Mouse (Mus musculus) intestine, postnatal 0 days (tissue): Measurements from ENCODE around the gene Lpp. TPM values are rescaled to one million over a fixed set of nuclear protein-coding genes. Genes with fewer than 3 reads are reported as not detected.

Experiments
- ATAC-seq: fragments of 200-750 bp; cut with Nextera tagmentation; 2 replicates; pipeline ENCODE4 v1.8.0; 2017; ENCODE audit warnings: mild to moderate bottlenecking, moderate TSS enrichment, moderate library complexity
- H3K27ac ChIP-seq: fragments of 300-500 bp; sonication (generic); 2 replicates; pipeline ENCODE4 v1.5.1; 2014; ENCODE audit warnings: mild to moderate bottlenecking, low read depth, low read length, moderate library complexity
- H3K27me3 ChIP-seq: fragments of 300-500 bp; sonication (generic); replicated peaks from 2 replicates; pipeline ENCODE4 v1.6.1; 2014; ENCODE audit warnings: low read length, mixed read lengths; ENCODE audit not compliant: control insufficient read depth, insufficient read depth
- H3K36me3 ChIP-seq: fragments of 300-500 bp; sonication (generic); 2 replicates; pipeline ENCODE4 v1.6.1; 2014; ENCODE audit warnings: mild to moderate bottlenecking, moderate library complexity; ENCODE audit not compliant: control insufficient read depth, insufficient read depth
- H3K4me1 ChIP-seq: fragments of 300-500 bp; sonication (generic); replicated peaks from 2 replicates; pipeline ENCODE4 v1.6.1; 2014; ENCODE audit warnings: antibody characterized with exemption, low read length, mixed read lengths; ENCODE audit not compliant: control insufficient read depth, insufficient read depth
- H3K4me2 ChIP-seq: fragments of 300-500 bp; sonication (generic); replicated peaks from 2 replicates; pipeline ENCODE4 v1.6.1; 2014; ENCODE audit warnings: low read depth, mild to moderate bottlenecking, moderate library complexity
- H3K4me3 ChIP-seq: fragments of 300-500 bp; sonication (generic); 2 replicates; pipeline ENCODE4 v1.5.1; 2014; ENCODE audit warnings: low read depth, low read length
- H3K9ac ChIP-seq: fragments of 300-500 bp; sonication (generic); 2 replicates; pipeline ENCODE4 v1.6.1; 2014; ENCODE audit warnings: mild to moderate bottlenecking, low read depth, low read length
- H3K9me3 ChIP-seq: fragments of 300-500 bp; sonication (generic); 2 replicates; pipeline ENCODE4 v1.6.1; 2016; ENCODE audit warnings: mixed run types; ENCODE audit not compliant: control insufficient read depth
- CTCF ChIP-seq: sonication (generic); IDR thresholded peaks from 2 replicates; pipeline ENCODE4 v1.5.1; 2016; ENCODE audit warnings: low read depth, mild to moderate bottlenecking, control low read depth, antibody characterized with exemption, moderate library complexity
- WGBS: fragments of 180-500 bp; shearing (Covaris S2); extraction: QIAGEN DNeasy Blood & Tissue Kit; methylation state at CpG from one replicate; pipeline ENCODE4 v1.1.7; 2014; 5-methylcytosine and 5-hydroxymethylcytosine counted together
- polyA plus RNA-seq: library from polyadenylated mRNA; unstranded; fragments of >200 nt; fragmentation: Nextera tagmentation; extraction: Ambion mirVana; gene quantifications from 2 replicates; pipeline ENCODE4 v1.2.1, GENCODE M21; 2015

Lpp gene
- polyA plus RNA-seq, 1 experiment from 2014 or later, result 32.8 TPM

DNA sequence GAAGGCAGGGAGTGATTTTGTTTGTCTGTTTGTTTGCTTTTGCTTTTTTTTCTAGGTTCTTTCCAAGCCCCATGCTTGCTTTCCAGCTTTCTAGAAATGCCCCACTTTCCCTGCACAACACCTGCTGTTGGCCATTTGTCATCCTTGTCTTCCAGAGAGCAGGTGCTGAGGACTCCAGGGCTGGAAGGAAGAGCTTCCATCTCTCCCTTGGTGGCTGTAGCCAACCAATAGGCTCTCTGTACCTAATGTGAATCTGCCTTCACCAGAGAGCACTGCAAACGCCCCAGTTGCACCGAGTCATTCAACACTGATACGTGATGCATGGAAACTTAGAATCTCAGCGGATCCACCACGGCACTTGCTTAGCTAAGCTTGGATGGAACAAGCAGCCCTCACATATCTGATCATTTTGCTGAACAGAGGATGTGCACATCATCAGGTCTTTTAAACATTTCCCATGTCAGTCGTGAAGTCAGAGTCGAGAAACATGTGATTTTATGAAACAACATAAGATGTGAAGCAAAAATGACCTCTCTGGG is 242.1 kb downstream of the Lpp start:
- TF ChIP-seq CTCF, result no peak
- H3K36me3 ChIP-seq, result no peaks in the 10 kb centered on the region

GRCm38 (mm10) chr16:24636894-24637293 is 243.6 kb downstream of the Lpp start:
- no peak overlapping the region for H3K4me3 ChIP-seq
- 82% methylated on average over 2 of the region's 2 CpGs for WGBS
- no peak for TF ChIP-seq CTCF
- H3K36me3 ChIP-seq, result no peaks in the 10 kb centered on the region
- H3K9me3 ChIP-seq, result no peaks in the 10 kb centered on the region
- no peak overlapping the region for H3K9ac ChIP-seq
- H3K27me3 ChIP-seq, result no peaks in the 10 kb centered on the region
- H3K27ac ChIP-seq, result no peak overlapping the region
- no peaks in the 10 kb centered on the region for H3K4me1 ChIP-seq
- H3K4me2 ChIP-seq, result no peak overlapping the region
- no peak for ATAC-seq

More for the DNA sequence above, 242.1 kb downstream of the Lpp start:
- Histone ChIP-seq H3K9me3 (no peaks in the 10 kb centered on the region), H3K27me3 (no peaks in the 10 kb centered on the region), H3K4me1 (no peaks in the 10 kb centered on the region), H3K27ac (no peak overlapping the region), H3K4me2 (no peak overlapping the region), H3K9ac (no peak overlapping the region), H3K4me3 (no peak overlapping the region)
- no peak for ATAC-seq
- WGBS, result 91% methylated on average over 7 of the region's 7 CpGs

DNA sequence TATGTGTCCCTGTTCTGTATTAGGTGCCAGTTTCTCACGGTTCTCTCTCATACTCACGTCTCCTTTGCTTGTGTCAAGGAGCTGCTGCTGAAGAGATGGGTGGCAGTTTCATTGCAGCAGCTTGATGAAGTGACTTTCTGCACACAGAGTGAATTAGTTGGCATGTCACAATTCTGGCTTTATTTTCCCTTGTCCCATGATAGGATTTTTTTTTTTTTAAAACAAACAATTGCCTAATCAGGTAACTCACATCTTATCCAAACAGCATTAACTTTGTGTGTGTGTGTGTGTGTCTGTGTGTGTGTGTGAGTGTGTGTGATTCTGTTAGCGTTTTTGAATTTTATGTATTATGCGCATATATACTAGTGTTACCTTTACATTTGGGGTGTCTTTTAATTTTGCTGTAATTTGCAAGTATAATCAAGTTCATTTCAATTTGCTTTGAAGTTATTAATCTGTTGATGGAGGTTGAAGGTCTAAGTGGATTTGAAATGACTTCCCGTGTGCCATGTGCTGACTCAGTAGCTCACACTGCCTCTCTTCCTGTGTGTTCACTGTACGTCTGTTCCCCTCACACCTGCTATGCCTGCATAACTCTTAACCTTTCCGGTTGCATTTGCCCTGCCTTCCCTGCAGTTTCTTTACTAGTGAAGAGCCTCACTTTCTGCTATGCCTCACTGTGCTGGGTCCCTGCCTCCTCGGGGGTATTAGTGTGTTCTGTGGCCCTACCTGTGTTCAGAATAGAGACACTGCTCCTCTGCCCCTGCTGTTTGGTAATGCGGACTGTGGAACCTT is 247.9 kb downstream of the Lpp start:
- H3K27me3 ChIP-seq, result no peaks in the 10 kb centered on the region
- TF ChIP-seq CTCF, result no peak
- H3K9me3 ChIP-seq, result no peaks in the 10 kb centered on the region
- no peak overlapping the region for H3K27ac ChIP-seq
- H3K4me3 ChIP-seq, result no peak overlapping the region
- H3K4me2 ChIP-seq, result no peak overlapping the region
- WGBS, result 77% methylated on average over 9 of the region's 9 CpGs
- H3K9ac ChIP-seq, result no peak overlapping the region
- H3K36me3 ChIP-seq, result no peaks in the 10 kb centered on the region
- H3K4me1 ChIP-seq, result no peaks in the 10 kb centered on the region
- ATAC-seq, result no peak

GRCm38 (mm10) chr16:24643024-24643635 is 249.8 kb downstream of the Lpp start:
- H3K9ac ChIP-seq, result no peak overlapping the region
- WGBS, result 72% methylated on average over 4 of the region's 4 CpGs
- H3K27ac ChIP-seq, result no peak overlapping the region
- no peak for TF ChIP-seq CTCF
- H3K9me3 ChIP-seq, result no peaks in the 10 kb centered on the region
- no peaks in the 10 kb centered on the region for H3K4me1 ChIP-seq
- H3K27me3 ChIP-seq, result no peaks in the 10 kb centered on the region
- ATAC-seq, result no peak
- H3K36me3 ChIP-seq, result no peaks in the 10 kb centered on the region
- H3K4me2 ChIP-seq, result no peak overlapping the region
- no peak overlapping the region for H3K4me3 ChIP-seq

- no peak for TF ChIP-seq CTCF
- Histone ChIP-seq H3K36me3 (no peaks in the 10 kb centered on the region), H3K4me2 (no peak overlapping the region), H3K9ac (no peak overlapping the region), H3K4me1 (no peaks in the 10 kb centered on the region), H3K9me3 (no peaks in the 10 kb centered on the region), H3K4me3 (no peak overlapping the region), H3K27ac (no peak overlapping the region), H3K27me3 (no peaks in the 10 kb centered on the region)
- ATAC-seq, result no peak
- WGBS, result 77% methylated on average over 8 of the region's 8 CpGs
These were observed 250.8 kb downstream of the Lpp start for GRCm38 (mm10) chr16:24644154-24644553.

DNA sequence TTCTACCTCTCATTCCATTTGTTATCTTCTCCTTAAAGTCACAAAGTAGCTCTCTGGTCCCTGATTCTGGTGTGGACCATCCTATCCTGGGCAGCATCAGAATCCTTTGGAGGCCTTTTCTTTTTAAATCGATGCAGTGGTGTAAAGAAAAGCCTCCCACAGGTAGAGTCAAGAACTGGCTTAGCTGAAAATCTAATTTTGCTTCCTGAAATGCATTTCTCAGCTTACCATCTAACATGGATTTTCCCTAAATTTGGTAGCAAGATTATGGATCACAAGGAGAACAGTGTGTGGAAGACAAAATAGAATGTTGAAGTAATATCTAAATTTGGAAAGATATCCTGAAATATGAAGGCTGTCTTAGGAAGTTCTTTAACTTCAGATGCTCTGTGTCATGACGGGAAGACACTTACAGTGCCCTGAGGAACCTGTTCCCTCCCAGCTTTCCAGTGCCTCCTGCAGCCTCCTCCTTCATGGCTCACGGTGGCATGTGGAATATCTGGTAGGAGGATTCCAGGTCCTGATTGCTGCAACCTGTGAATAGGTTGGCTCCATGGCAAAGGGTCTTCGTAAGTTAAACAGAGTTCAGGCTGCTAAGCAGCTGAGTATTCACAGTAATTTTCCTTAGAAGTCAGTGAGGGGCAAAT is 251.6 kb downstream of the Lpp start:
- 87% methylated on average over 4 of the region's 4 CpGs for WGBS
- no peaks in the 10 kb centered on the region for H3K4me1 ChIP-seq
- no peaks in the 10 kb centered on the region for H3K36me3 ChIP-seq
- H3K9me3 ChIP-seq, result no peaks in the 10 kb centered on the region
- H3K4me2 ChIP-seq, result no peak overlapping the region
- TF ChIP-seq CTCF, result no peak
- no peak overlapping the region for H3K4me3 ChIP-seq
- no peak overlapping the region for H3K9ac ChIP-seq
- H3K27ac ChIP-seq, result no peak overlapping the region
- no peak for ATAC-seq
- H3K27me3 ChIP-seq, result no peaks in the 10 kb centered on the region
